Mouse (Mus musculus): Measurements from ENCODE around the gene Zfp143. TPM values are rescaled to one million over a fixed set of nuclear protein-coding genes. Genes with fewer than 3 reads are reported as not detected.
"Not testable (repeated sequence)": the region's sequence is repeated elsewhere in the genome, so short reads cannot be mapped to it uniquely, and the experiment has no call there.

The Zfp143 gene
- 10 to 100 TPM; 12.9 to 14.4 TPM for total RNA-seq (2021)

- DNase-seq: peak; percentile 100
Observed at GRCm38 (mm10) chr7:110061199-110061751, at the start of gene Zfp143. Gene Zfp143, plus strand, starts transcription at chr7:110061217.

- no peak for DNase-seq
Observed at GRCm38 (mm10) chr7:110011417-110011816, 49.6 kb upstream of the Zfp143 start.

GRCm38 (mm10) chr7:110014272-110014671, 46.7 kb upstream of the Zfp143 start:
- no peak for DNase-seq

GRCm38 (mm10) chr7:110018117-110018630, 42.8 kb upstream of the Zfp143 start, which contains the start of gene Ipo7:
Gene Ipo7, plus strand, starts transcription at chr7:110018274.
- DNase-seq: peak; percentile 94

- DNase-seq: peak; percentile 85
Observed at GRCm38 (mm10) chr7:110018631-110019482, 42.2 kb upstream of the Zfp143 start.

- no peak for DNase-seq
Observed at GRCm38 (mm10) chr7:110023553-110023952, 37.5 kb upstream of the Zfp143 start.

- no peak for DNase-seq
Observed at GRCm38 (mm10) chr7:110026594-110026993, 34.4 kb upstream of the Zfp143 start.

GRCm38 (mm10) chr7:110028826-110029225, 32.2 kb upstream of the Zfp143 start:
- DNase-seq: no peak

- DNase-seq: no peak
Observed at GRCm38 (mm10) chr7:110030342-110030741, 30.7 kb upstream of the Zfp143 start.

GRCm38 (mm10) chr7:110057723-110058122, 3.3 kb upstream of the Zfp143 start:
- DNase-seq: not testable (repeated sequence)

- DNase-seq: peak; percentile 10
Observed at GRCm38 (mm10) chr7:110059092-110059785, 1.8 kb upstream of the Zfp143 start.

GRCm38 (mm10) chr7:110060106-110060668, 830 bp upstream of the Zfp143 start:
- no peak for DNase-seq

GRCm38 (mm10) chr7:110060669-110061198, 283 bp upstream of the Zfp143 start:
- DNase-seq: peak; percentile 13

- peak; percentile 92 for DNase-seq
Observed at GRCm38 (mm10) chr7:110061752-110062273, 796 bp downstream of the Zfp143 start.

GRCm38 (mm10) chr7:110063731-110064130, 2.7 kb downstream of the Zfp143 start:
- DNase-seq: no peak

GRCm38 (mm10) chr7:110069070-110069469, 8.1 kb downstream of the Zfp143 start:
- no peak for DNase-seq

GRCm38 (mm10) chr7:110078168-110078567, 17.2 kb downstream of the Zfp143 start:
- DNase-seq: no peak

GRCm38 (mm10) chr7:110083386-110084165, 22.6 kb downstream of the Zfp143 start:
- peak; percentile 74 for DNase-seq

- DNase-seq: no peak
Observed at GRCm38 (mm10) chr7:110085217-110085616, 24.2 kb downstream of the Zfp143 start.

GRCm38 (mm10) chr7:110087914-110088313, 26.9 kb downstream of the Zfp143 start:
- no peak for DNase-seq

- no peak for DNase-seq
Observed at GRCm38 (mm10) chr7:110091670-110092069, 30.7 kb downstream of the Zfp143 start.

All from heart, postnatal 4 days (tissue).